Mouse (Mus musculus): Measurements from ENCODE around the gene Wasf2.
"Not testable (repeated sequence)": the region's sequence is repeated elsewhere in the genome, so short reads cannot be mapped to it uniquely, and the experiment has no call there.

Wasf2 gene

DNA sequence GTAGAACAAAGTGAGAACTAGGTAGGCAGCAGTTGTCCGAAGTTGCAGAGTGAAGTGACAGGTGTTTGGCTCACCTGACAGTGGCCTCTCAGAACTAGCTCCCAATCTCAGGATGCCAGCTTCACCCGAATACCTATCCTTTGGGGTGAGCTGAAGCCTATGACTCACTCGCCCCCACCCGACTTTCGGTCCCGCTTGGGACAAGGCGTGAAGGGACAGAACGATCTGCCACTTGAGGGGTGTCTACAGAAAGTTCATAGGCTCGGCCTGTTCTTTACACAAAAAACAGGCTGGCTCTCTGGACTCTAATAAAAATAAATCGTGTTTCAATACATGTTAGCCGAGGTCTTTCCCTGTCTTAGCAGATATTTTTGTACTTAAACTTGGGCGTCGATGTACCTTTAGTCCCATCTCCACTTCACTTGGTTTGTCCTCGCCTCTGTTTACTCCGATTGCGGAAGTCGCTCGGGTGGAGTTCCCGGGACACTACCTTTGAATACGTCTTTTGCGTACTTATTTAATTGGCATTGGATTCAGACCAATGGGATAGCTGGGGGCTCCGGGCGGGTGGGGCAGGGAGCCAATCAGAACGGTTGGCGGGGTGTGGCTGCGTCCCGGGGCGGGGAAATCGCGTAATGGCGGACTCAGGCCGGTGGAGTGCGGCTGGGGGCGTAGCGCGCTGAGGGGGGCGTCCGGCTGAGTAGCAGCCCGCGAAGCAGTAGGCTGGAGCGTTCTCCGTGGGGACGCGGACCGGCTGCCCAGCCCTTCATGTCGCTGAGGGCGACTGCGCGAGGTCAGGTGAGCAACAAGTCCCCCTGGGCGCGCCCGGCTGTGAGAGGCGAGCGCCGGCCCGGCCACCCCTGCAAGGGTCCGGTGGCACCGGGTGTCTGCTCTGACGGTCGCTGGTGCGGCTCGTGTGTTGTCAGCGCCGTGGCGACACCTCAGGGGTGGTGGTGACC lies at the start of gene Wasf2:
Gene Wasf2, plus strand, starts transcription at position 575 of the 959 bp plus-strand sequence.
- peak; percentile 67 for DNase-seq (ENCODE audit: low spot score)

- DNase-seq (ENCODE audit: low spot score): no peak
Measured at GRCm38 (mm10) chr4:133080862-133081261, 49.4 kb upstream of the Wasf2 start.

GRCm38 (mm10) chr4:133082216-133082773 lies 48.0 kb upstream of the Wasf2 start:
- DNase-seq (ENCODE audit: low spot score): no peak

DNA sequence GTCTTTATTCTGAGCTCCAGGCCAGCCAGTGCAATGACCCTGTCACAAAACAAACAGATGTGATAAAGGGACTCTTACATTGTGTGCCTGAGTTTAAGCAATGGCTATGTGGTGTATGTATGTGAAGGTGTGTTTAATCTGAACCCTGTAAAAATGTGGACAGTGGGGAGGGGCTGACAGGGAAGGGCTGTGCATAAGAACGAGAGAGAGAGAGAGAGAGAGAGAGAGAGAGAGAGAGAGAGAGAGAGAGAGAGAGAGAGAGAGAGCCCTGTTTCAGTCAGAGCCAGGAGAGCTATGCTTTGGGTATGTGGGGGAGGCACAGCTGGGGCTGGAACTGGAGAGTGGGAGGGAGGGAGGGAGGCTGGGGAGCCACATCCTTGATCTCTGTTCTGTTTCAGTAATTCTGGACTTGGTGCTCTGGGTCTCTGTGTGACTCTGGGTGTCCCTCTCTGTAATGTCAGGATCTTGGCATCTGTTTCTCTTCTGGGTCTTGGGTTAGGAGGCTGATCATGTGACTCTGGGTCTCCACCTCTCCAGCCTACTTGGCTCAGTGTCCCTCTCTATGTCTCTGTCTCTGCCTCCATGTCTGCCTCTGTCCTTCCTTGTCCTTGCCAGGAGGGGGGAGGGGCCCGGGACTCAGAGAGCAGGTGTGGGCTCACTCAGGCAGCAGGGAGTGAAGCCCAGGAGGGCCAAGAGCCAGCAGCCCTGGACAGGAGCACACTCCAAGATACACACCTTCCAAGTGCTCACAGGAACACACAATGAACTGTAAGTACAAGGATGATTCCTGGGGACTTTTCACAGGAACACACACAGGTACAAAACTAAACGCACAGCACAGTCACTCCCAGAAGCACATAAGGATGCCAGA lies 46.1 kb upstream of the Wasf2 start:
- no peak for DNase-seq (ENCODE audit: low spot score)

GRCm38 (mm10) chr4:133085011-133085782 lies 45.1 kb upstream of the Wasf2 start:
- no peak for DNase-seq (ENCODE audit: low spot score)

GRCm38 (mm10) chr4:133085783-133086342 lies 44.4 kb upstream of the Wasf2 start:
- DNase-seq (ENCODE audit: low spot score): no peak

- no peak for DNase-seq (ENCODE audit: low spot score)
Measured at GRCm38 (mm10) chr4:133087177-133087714, 43.1 kb upstream of the Wasf2 start.

- DNase-seq (ENCODE audit: low spot score): no peak
Measured at GRCm38 (mm10) chr4:133087835-133088234, 42.5 kb upstream of the Wasf2 start.

GRCm38 (mm10) chr4:133089319-133089718 lies 41.0 kb upstream of the Wasf2 start:
- DNase-seq (ENCODE audit: low spot score): no peak

DNA sequence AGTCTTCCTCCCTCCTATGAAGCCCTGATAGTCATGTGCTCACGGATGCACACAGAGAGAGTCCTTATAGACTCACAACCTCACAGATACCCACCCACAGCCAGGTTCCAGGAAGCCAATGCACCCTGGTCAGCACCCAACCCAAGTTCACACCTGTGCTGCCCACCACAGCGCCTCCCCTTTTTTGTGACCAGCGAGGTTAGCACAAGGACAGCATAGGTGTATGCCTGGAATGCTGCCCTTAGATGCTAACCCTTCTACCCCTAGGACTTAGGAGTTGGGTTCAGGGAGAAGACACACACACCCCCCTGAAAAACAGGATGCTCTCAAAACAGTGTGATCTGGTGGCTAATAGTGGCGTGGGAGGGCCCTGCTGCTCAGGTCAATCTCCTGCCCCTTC lies 40.5 kb upstream of the Wasf2 start:
- DNase-seq (ENCODE audit: low spot score): no peak

DNA sequence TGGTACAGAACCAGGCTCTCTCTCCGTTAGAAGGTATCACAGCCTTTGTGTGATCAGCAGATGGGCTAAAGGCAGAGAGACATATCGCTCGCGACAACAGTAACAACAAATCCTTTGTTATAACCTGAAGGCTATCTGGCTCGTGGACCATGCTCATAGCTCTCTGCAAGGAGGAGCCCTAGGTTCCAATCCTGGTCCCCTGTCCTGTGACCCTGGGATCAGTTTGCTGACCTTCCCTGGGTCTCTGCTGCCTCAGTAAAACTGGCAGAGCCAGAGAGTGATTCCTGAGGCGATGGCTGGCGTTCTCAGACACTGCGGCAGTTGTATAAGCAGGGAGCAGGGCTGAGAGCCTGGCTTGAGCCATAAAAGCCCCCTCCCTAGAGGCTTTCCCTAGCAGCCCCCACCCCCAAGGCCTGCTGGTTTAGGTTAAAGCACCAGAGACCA lies 40.0 kb upstream of the Wasf2 start:
- DNase-seq (ENCODE audit: low spot score): no peak

GRCm38 (mm10) chr4:133090720-133091458 lies 39.4 kb upstream of the Wasf2 start:
- no peak for DNase-seq (ENCODE audit: low spot score)

- DNase-seq (ENCODE audit: low spot score): no peak
Measured at GRCm38 (mm10) chr4:133091459-133091785, 38.9 kb upstream of the Wasf2 start.

DNA sequence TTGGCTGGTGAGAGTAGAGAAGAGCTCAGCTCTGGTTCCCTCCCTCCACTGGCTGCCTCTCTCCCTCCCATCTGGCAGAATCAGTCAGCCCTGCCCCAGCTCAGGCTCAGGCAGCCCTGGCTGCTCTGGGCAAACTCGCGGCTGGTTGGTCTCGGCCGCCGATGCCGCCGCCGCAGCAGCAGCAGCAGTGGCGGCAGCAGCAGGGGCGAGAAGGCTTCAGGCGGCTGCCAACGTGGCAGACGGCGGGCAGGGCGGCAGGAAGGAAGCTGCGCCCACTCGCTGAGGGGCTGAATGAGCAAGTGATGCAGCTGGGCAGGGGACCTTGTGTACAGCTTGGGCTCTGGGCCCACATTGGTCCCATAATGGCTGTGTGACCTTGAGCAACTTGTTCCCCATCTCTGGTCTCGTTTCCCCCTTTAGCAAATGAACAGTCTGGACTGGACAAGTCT lies 37.8 kb upstream of the Wasf2 start:
- DNase-seq (ENCODE audit: low spot score): no peak

GRCm38 (mm10) chr4:133093056-133093455 lies 37.2 kb upstream of the Wasf2 start:
- no peak for DNase-seq (ENCODE audit: low spot score)

- DNase-seq (ENCODE audit: low spot score): no peak
Measured at GRCm38 (mm10) chr4:133093481-133094033, 36.7 kb upstream of the Wasf2 start.

DNA sequence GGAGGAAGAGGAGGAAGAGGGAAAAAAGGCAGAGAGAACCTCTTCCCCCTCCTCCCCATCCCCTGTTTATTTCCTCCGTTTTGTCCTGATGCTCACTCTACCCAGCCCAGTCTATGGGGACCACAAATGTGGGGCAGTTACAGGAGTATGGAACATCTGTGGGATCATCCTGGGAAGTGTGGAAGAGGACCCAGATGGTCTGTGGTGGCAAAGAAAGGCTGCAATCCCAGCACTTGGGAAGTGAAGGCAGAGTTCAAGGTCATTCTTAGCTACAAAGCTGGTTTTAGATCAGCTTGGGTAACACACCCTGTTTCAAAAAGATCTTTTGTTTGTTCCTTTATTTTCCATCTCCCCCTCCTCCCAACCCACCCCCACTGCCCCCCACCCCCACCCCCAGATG lies 36.0 kb upstream of the Wasf2 start:
- DNase-seq (ENCODE audit: low spot score): no peak

DNA sequence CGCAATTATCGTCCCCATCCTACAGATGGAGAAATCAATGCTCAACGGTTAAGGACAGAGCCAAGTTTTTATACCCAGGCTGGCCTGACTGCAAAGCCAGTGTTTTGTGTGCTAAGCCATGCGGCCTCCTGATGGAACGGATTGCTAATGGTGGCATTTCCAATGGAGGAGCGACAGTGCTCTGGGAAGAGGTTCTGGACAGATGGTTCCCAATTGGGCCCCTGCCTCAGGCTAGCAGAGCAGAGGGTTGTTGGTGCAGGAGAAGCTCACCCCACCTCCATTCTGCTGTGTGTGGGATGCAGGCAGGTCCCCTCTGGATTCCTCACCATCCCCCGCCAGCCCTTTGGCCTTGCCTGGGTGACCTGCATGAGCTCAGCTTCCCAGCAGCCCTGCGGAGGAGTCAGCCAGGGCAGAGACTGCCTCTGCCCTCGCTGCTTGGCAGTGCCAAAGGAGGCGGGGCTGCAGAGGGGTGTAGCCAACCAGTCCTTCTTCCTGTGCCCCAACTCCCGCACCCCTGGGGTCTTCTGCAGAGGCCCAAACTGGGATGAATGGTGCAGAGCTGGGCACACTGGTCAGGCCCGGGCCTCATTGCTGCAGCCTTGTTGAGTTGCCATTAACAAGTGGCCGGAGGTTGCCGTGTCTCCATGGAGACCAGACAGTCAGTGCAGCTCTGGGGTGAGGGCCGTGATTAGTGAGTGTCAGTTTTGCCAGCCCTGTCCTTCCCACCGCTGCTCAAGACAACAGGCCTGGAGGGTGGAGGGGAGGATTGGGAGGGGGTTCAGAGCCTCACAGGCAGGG lies 35.2 kb upstream of the Wasf2 start:
- DNase-seq (ENCODE audit: low spot score): no peak

DNA sequence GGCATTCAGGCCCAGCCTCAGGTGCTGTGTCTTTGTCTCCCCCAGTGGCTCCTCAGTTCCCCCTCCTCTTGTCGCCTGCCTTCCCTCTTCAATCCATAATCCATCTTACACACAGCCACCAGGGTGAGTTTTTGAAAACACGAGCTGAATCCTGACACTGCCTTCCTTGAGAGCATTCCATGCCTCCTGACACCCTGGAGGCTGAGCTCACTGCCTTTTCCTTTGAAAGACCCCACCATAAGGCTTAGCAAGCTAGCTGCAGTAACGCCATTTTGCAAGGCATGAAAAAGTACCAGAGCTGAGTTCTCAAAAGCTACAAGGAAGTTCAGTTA lies 34.6 kb upstream of the Wasf2 start:
- DNase-seq (ENCODE audit: low spot score): not testable (repeated sequence)
